Mouse (Mus musculus) adrenal gland, postnatal 14 days (tissue): ENCODE results near the gene Bbs10. TPM values are rescaled to one million over a fixed set of nuclear protein-coding genes. Genes with fewer than 3 reads are reported as not detected.
A peak's percentile ranks its signal among the peaks of the same experiment; 100 is the strongest.

Source experiments
- DNase-seq: peaks from one replicate; pipeline ENCODE4 v3.0.0; 2021; ENCODE audit warnings: mixed read lengths
- total RNA-seq: library from RNA; stranded (reverse); gene quantifications from 2 replicates; pipeline ENCODE4 v1.2.3, GENCODE M21; 2021

Bbs10 gene
- total RNA-seq, 1 experiment from 2014 or later: 4.2 TPM

GRCm38 (mm10) chr10:111320579-111320978, 22.1 kb downstream of the Bbs10 start:
- no peak for DNase-seq

GRCm38 (mm10) chr10:111327957-111328356, 29.5 kb downstream of the Bbs10 start:
- DNase-seq: no peak

- peak; percentile 55 for DNase-seq
These were observed 30.8 kb downstream of the Bbs10 start for GRCm38 (mm10) chr10:111329326-111329725.

- DNase-seq: no peak
These were observed 36.4 kb downstream of the Bbs10 start for GRCm38 (mm10) chr10:111334902-111335301.

DNA sequence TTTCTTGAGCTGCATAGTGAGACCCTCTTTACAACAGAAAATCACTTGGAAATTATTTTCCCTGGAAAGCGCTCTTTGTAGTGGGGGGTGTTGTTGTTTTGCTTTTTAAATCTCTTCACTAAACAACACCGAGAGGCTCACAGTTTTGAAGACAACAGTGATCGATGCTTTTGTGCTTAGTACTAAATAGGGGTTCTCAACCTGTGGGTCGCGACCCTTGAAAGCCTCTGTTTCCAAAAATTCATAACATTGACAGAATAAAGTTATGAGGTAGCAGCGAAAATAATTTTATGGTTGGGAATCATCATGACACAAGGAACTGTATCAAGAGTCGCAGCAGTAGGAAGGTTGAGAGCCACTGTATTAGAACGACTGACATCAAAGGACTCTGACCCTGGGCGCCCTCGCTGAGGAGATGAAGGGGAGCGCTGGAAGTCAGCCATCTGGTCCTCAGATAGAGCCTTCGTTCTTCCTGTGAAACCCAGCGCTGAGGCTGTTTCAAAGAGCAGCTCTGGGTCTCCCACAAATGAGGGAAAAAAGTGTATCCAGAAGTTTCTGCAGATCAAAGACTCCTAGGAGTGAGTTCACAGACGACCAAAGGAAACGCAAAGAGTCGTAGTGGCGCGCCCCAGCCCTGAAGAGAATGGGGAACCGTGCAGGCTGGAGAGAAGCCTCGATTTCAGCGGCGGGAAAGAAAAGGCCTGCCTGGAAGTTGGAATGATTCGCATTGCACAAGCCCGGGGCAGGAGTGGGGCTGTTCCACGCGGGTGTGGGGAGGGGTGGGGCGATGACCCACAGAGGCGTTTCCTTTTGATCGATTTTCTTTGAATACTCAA, 37.3 kb downstream of the Bbs10 start:
- DNase-seq: peak; percentile 68

DNA sequence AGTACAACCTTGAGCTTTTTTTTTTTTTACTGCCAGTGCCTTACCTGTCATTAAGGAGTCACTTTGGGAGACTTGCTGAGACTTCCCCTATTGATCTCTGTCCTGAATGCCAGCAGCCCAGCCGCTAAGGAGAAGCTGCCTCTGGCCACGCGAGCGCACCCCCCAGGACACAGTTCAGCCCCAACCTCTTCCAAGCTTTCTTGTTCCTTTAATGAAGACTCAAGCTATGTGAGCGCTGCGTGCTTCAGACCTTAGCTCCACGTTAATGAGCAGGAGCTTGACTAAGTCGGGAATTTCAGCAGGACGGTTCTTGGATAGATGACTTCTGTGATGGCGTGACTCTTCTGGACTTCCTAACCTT, 37.9 kb downstream of the Bbs10 start:
- DNase-seq: no peak

DNA sequence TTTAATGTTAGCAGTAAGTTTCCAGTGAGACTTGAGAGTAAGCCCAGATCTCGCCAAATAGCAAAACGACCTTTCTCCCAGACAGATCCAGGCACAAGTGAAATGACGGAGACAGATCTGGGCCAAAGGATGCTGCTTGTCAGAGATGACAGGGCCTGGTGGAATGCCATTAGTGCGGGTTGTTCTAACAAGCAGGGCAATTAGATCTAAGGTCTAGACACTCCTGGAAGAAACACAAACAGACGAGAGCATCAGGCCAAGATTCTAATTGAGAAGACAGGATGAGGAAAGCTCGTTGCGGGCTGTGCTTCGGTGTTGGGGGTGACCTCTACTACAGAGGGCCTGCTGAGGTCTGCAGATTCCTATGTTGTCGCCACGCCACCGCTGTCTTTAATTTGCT, 40.8 kb downstream of the Bbs10 start:
- peak; percentile 26 for DNase-seq

- no peak for DNase-seq
These were observed 43.3 kb downstream of the Bbs10 start for GRCm38 (mm10) chr10:111341761-111342160.

GRCm38 (mm10) chr10:111343555-111343954, 45.1 kb downstream of the Bbs10 start:
- no peak for DNase-seq

DNA sequence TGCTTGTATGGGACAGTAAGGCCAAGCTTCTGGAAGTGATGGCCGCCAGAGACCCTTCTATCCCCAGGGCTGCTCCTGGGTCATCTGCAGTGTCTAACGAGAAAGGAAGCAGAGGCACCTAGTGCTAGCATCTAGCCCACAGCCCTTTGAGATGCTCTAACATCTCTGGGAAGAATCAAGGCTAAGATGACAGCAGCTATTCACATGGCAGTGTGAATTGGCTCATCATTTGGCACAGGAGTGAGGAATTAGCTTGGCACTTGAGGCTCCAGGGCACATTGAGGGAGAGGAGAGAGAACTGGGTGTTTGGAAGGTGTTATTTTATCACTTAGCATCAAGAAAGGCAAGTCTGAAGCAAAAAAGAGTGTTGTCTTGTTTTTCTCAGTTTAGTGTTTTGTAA, 49.8 kb downstream of the Bbs10 start:
- no peak for DNase-seq

Other genes starting within 250 kb of the Bbs10 start
- gene Osbpl8, start 133.9 kb upstream of the Bbs10 start, total RNA-seq: 28.2 and 29.0 TPM in 2 replicates
- 153 and 160 TPM in 2 replicates for gene Nap1l1, start 174.5 kb downstream of the Bbs10 start, total RNA-seq
- 50.8 and 76.7 TPM in 2 replicates for gene Phlda1, start 207.6 kb downstream of the Bbs10 start, total RNA-seq